Mouse (Mus musculus): ENCODE results near the gene Slc22a12. TPM values are rescaled to one million over a fixed set of nuclear protein-coding genes. Genes with fewer than 3 reads are reported as not detected.

The Slc22a12 gene
- polyA plus RNA-seq, 1 experiment from 2014 or later = not detected

DNA sequence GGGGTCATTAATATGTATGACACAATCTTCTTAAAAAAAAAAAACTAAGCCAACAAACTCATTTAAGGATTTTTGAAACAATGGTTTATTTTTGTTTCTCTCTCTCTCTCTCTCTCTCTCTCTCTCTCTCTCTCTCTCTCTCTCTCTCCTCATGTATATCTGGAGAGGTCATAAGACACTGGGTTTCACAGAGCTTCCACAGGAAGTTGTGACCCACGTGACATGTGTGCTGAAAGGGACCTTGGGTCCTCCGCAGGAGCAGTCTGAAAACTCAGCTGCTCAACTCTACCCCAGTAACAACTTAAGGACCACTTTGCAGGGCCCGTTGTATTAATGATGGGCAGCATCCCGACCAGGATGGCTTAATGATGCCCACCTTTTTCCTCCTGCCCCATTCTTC lies 8.4 kb upstream of the Slc22a12 start:
- 62% methylated on average over 4 of the region's 4 CpGs for WGBS
- H3K4me3 ChIP-seq = no peak overlapping the region
- DNase-seq (ENCODE audit: low spot score) = no peak
- H3K36me3 ChIP-seq = no peaks in the 10 kb centered on the region
- H3K9me3 ChIP-seq = no peaks in the 10 kb centered on the region
- no peak overlapping the region for H3K27ac ChIP-seq
- H3K4me1 ChIP-seq = 0 out of 2 replicates have a peak, but pooled peaks cover 15% of the 10 kb centered on the region
- H3K27me3 ChIP-seq (ENCODE audit: insufficient read depth, poor library complexity, severe bottlenecking) = peaks cover 9% of the 10 kb centered on the region

DNA sequence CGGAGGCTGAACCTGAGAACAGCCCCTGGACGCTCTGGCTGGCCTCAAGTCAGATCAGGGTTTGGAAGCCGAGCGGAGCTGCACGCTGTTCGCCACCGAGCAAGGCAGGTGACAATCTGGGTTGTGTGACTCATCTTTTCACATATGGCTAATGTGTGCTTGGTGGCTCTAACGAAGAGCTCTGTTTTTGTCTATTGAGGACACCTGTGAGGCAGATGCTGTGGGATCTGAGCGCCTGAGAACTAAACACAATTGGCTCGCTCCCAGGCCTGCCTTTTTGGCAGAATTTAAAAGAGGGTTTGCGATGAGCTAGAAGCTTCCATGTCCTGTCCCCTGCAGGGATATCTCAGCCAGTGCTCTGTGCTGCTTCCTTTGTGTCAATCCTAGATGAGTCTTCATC lies 6.7 kb upstream of the Slc22a12 start:
- Histone ChIP-seq H3K36me3 (no peaks in the 10 kb centered on the region), H3K4me1 (0 out of 2 replicates have a peak, but pooled peaks cover 15% of the 10 kb centered on the region), H3K9me3 (no peaks in the 10 kb centered on the region), H3K4me3 (no peak overlapping the region), H3K27me3 (ENCODE audit: insufficient read depth, poor library complexity, severe bottlenecking) (peaks cover 16% of the 10 kb centered on the region), H3K27ac (no peak overlapping the region)
- 77% methylated on average over 11 of the region's 11 CpGs for WGBS
- no peak for DNase-seq (ENCODE audit: low spot score)

DNA sequence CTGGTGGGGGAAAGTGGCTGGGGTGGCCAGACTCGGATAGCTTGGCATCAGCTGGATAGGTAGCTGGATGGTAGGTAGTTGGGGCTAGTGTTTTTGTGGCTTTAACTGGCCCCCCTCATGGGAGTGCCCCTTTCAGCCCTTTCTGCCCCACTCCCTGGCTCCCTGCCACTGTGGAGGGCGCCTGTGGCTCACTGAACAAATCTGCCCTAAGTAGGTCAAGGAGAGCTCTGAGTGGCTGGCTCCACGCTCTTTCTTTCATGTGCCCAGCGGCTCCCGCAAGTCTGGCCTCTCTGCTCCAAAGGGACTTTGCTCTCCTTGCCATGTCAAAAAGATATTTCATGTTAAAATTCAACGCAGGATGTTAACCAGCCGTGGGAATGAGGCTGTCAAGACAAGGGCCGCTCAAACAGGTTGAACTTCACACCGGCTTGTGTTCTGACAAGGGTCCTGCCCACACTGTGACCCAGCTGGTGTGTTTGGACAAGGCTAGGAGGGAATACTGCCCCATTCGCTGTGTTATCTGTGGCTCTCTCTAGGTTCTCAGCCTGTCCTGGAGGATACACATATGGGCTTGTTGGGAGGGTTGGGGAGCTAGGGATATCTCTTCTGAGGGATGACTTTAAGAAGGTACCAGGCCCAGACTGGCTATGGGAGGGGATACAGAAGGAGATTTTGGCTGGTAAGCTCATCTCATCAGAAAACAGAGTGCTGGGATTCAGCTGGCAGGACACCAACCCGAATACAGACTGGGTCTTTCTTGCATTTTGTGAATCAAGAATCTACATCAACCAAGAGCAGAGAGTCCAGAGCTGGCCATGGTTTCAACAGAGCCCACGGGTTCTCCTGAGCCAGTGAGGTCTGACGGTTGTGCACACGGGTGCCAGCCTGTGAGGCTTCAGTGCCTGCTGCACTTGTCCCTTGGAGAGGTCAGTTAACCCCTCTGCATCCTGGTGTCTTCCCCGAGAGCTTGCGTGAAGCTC lies 5.9 kb upstream of the Slc22a12 start:
- Histone ChIP-seq H3K4me1 (0 out of 2 replicates have a peak, but pooled peaks cover 7% of the 10 kb centered on the region), H3K4me3 (no peak overlapping the region), H3K9me3 (no peaks in the 10 kb centered on the region), H3K36me3 (no peaks in the 10 kb centered on the region), H3K27ac (no peak overlapping the region), H3K27me3 (ENCODE audit: insufficient read depth, poor library complexity, severe bottlenecking) (peaks cover 16% of the 10 kb centered on the region)
- WGBS = 68% methylated on average over 16 of the region's 16 CpGs
- no peak for DNase-seq (ENCODE audit: low spot score)

DNA sequence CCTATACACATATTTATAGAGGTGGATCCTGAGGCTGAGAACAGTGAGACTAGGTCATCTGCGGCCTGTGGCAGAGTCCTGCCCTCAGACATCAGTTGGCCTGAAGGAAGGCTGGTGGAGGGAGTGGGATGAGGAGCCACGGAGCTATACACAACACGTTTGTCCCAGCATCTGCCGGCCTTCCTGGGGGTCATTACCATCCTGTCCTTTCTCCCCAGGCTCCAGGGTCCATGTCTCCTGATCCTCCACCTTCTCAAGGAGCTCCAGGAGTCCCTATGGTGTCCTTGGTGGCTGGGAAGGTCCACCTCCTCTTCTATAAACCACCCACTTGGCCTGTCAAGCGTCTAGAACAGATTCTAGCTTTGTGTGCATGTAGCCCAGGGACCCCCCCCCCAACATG lies 5.0 kb upstream of the Slc22a12 start:
- Histone ChIP-seq H3K36me3 (no peaks in the 10 kb centered on the region), H3K4me3 (no peak overlapping the region), H3K4me1 (0 out of 2 replicates have a peak, but pooled peaks cover 6% of the 10 kb centered on the region), H3K9me3 (no peaks in the 10 kb centered on the region), H3K27ac (no peak overlapping the region), H3K27me3 (ENCODE audit: insufficient read depth, poor library complexity, severe bottlenecking) (peaks cover 16% of the 10 kb centered on the region)
- no peak for DNase-seq (ENCODE audit: low spot score)
- WGBS = 75% methylated on average over 5 of the region's 5 CpGs

DNA sequence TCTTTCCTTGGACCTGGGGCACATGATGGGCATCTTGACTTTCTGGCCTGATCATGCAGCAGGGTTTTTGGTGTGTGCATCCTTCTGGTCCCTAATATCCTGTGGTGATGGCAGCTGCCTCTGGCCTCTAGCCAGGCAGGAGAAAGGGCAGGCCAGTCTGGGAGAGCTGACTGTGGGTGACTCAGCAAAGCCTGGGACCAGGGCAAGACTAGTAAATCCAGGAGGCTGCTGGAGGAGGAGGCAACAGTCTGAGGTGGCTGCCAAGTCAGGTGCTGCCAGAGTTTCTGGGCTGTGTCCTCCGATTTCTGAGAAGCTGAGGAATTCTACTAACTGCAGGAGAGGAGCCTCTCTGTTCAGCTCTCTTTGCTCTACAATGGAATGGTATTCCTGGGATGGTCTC lies 3.3 kb upstream of the Slc22a12 start:
- Histone ChIP-seq H3K4me3 (no peak overlapping the region), H3K9me3 (no peaks in the 10 kb centered on the region), H3K27ac (no peak overlapping the region), H3K36me3 (no peaks in the 10 kb centered on the region), H3K4me1 (peaks cover 6% of the 10 kb centered on the region; the same call in 1 of the 2 replicates), H3K27me3 (ENCODE audit: insufficient read depth, poor library complexity, severe bottlenecking) (peaks cover 28% of the 10 kb centered on the region)
- WGBS = 76% methylated on average over 1 of the region's 1 CpGs
- no peak for DNase-seq (ENCODE audit: low spot score)

DNA sequence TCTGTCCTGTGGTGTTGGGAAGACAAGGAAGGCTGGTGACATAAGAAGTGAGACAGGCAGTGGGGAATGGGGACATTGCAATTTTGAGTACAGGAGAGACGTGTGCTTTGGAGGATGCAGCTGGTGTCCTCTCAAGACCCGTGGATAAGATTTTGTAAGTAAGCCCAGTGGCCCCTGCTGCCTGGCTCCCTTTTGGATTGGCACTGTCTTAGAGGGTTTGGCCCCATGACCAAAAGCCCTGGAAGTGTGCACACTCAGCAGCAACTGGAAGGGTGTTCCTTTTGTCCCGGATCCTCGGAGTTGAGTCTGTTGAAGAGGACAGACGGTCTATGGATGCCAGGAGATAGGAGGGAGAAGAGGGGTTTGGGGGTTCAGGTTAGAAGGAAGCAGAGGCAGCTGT lies 2.6 kb upstream of the Slc22a12 start:
- H3K4me3 ChIP-seq = no peak overlapping the region
- peaks cover 6% of the 10 kb centered on the region; the same call in 1 of the 2 replicates for H3K4me1 ChIP-seq
- H3K36me3 ChIP-seq = no peaks in the 10 kb centered on the region
- no peak for DNase-seq (ENCODE audit: low spot score)
- WGBS = 81% methylated on average over 5 of the region's 5 CpGs
- H3K27me3 ChIP-seq (ENCODE audit: insufficient read depth, poor library complexity, severe bottlenecking) = peaks cover 32% of the 10 kb centered on the region
- H3K27ac ChIP-seq = no peak overlapping the region
- H3K9me3 ChIP-seq = no peaks in the 10 kb centered on the region

DNA sequence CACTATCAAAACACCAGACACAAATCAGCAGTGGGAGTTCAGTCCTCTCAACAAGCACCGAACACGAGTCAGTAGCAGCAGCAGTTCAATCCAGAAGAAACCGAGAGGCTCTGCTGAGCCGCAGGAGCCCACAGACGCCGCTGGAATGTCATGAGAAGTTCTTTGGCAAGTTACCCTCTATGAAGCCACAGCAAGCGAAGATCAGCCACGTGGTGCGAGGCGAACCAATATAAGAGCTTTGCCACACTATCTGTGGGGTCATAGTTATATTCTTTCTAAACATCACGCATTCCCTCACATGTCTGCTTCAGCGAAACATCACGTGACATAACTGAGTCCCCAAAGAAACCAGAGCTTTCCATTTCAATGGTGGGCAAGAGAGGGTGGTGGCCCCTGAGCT lies 1.9 kb upstream of the Slc22a12 start:
- WGBS = 78% methylated on average over 13 of the region's 13 CpGs
- H3K27ac ChIP-seq = no peak overlapping the region
- no peak overlapping the region for H3K4me3 ChIP-seq
- H3K4me1 ChIP-seq = peaks cover 6% of the 10 kb centered on the region; the same call in 1 of the 2 replicates
- H3K36me3 ChIP-seq = no peaks in the 10 kb centered on the region
- H3K27me3 ChIP-seq (ENCODE audit: insufficient read depth, poor library complexity, severe bottlenecking) = peaks cover 40% of the 10 kb centered on the region
- no peak for DNase-seq (ENCODE audit: low spot score)
- no peaks in the 10 kb centered on the region for H3K9me3 ChIP-seq

DNA sequence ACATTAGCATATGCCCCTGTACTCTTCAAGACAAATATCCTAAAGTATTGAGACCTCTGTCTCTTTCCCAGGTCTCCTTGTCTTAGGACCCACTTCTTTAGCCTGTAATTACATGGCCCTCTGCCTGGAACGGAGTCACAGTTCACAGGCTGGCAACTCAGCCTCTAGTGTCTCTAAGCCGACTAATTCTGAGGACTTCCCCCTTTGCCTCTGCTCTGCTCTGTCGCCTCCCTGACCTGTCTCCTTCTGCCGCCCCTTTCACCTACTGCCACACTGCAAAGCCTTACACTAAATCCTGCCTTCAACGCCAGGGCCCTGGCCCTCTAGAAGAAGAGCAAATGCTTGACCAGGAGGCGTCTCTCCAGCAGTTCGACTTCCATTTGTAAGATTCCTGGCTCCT lies 686 bp upstream of the Slc22a12 start:
- Histone ChIP-seq H3K27me3 (ENCODE audit: insufficient read depth, poor library complexity, severe bottlenecking) (peaks cover 52% of the 10 kb centered on the region), H3K4me1 (peaks cover 5% of the 10 kb centered on the region; the same call in 1 of the 2 replicates), H3K27ac (no peak overlapping the region), H3K9me3 (no peaks in the 10 kb centered on the region), H3K4me3 (no peak overlapping the region), H3K36me3 (no peaks in the 10 kb centered on the region)
- 56% methylated on average over 7 of the region's 7 CpGs for WGBS
- no peak for DNase-seq (ENCODE audit: low spot score)

DNA sequence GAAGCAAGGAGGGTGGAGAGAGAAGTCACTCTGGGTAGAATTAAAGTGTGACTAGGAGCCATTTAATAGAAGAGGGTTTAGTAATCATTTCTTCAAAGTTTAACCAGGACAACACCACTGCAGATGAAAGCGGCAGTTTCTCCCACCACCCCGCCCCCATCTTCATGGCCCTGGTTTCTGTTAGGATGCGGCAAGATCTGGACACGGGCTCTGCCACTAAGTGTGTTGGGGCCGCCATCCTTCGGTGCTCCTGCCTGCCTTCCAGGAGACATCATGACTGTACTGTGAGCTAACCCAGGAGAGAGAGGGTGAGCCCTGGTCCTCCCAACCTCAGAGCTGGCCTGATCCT lies 177 bp upstream of the Slc22a12 start:
- 84% methylated on average over 6 of the region's 6 CpGs for WGBS

DNA sequence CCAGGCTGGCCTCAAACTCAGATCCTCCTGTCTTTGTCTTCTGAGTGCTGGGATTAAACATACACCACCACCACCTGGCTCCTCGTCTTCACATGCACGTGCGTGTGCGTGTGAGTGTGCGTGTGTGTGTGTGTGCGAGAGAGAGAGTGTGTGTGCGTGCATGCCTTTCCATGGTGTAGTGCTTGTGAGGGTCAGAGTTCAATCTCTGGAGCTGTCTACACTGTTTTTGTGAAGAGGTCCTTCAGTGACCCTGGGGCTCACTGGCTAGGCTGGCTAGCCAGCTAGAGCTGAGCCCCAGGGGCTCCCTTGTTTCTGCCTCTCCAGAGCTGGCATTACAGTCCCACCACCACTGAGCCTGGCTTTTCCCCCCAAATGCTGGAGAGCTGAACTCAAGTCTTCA lies 1.3 kb downstream of the Slc22a12 start:
- H3K9me3 ChIP-seq = no peaks in the 10 kb centered on the region
- no peak for DNase-seq (ENCODE audit: low spot score)
- peaks cover 60% of the 10 kb centered on the region; the same call in 1 of the 2 replicates for H3K27me3 ChIP-seq (ENCODE audit: insufficient read depth, poor library complexity, severe bottlenecking)
- no peak overlapping the region for H3K27ac ChIP-seq
- no peaks in the 10 kb centered on the region; the same call in 1 of the 2 replicates for H3K4me1 ChIP-seq
- no peaks in the 10 kb centered on the region for H3K36me3 ChIP-seq
- 85% methylated on average over 7 of the region's 7 CpGs for WGBS
- H3K4me3 ChIP-seq = no peak overlapping the region

More for the DNA sequence above, 177 bp upstream of the Slc22a12 start:
- Histone ChIP-seq H3K36me3 (no peaks in the 10 kb centered on the region), H3K27ac (no peak overlapping the region), H3K27me3 (ENCODE audit: insufficient read depth, poor library complexity, severe bottlenecking) (peaks cover 52% of the 10 kb centered on the region), H3K9me3 (no peaks in the 10 kb centered on the region), H3K4me1 (no peaks in the 10 kb centered on the region; the same call in 1 of the 2 replicates), H3K4me3 (no peak overlapping the region)
- no peak for DNase-seq (ENCODE audit: low spot score)

DNA sequence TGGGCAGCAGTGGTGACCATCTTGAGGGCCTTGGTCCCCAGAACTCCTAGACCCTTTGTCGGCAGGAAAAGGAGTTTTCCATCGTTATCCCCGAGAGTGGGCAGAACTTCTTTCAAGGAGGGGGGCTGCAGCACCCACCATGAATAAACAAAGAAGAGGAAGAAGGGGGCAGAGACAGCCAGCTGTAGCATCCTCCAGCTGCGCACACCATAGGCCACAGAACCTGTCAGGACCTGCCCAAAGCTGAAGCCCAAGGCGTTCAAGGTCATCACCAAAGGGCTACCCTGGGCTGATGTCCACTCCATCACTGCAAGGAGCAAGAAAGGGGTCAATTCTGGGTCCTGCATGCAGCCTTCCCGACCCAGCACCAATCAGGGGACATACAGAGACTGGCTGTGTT lies 2.6 kb downstream of the Slc22a12 start:
- no peak overlapping the region for H3K4me3 ChIP-seq
- no peaks in the 10 kb centered on the region for H3K9me3 ChIP-seq
- H3K36me3 ChIP-seq = no peaks in the 10 kb centered on the region
- no peak for DNase-seq (ENCODE audit: low spot score)
- H3K27ac ChIP-seq = no peak overlapping the region
- no peaks in the 10 kb centered on the region; the same call in 1 of the 2 replicates for H3K4me1 ChIP-seq
- peaks cover 67% of the 10 kb centered on the region for H3K27me3 ChIP-seq (ENCODE audit: insufficient read depth, poor library complexity, severe bottlenecking)
- 70% methylated on average over 6 of the region's 6 CpGs for WGBS

DNA sequence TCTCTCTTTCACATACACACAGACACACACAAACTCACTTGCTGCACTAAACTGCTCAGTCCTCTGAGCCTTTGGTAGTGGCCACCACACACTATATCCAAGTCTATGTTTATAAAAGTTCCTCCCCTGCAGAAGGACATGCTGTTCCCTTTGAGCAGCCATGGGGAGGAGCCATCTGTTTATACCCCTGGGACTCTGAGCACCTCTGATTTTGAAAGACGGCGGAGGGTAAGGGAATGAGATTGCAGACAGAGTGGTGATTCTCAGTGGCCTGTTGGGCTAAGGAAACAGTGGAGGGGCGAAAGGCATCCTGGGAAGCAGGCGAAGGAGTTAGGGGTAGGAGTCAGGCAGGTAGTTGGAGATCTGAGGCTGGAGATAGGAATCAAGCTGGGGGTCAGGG lies 3.2 kb downstream of the Slc22a12 start:
- Histone ChIP-seq H3K4me3 (no peak overlapping the region), H3K36me3 (no peaks in the 10 kb centered on the region), H3K27me3 (ENCODE audit: insufficient read depth, poor library complexity, severe bottlenecking) (peaks cover 73% of the 10 kb centered on the region), H3K4me1 (no peaks in the 10 kb centered on the region; the same call in 1 of the 2 replicates), H3K9me3 (no peaks in the 10 kb centered on the region), H3K27ac (no peak overlapping the region)
- no peak for DNase-seq (ENCODE audit: low spot score)
- WGBS = 72% methylated on average over 4 of the region's 4 CpGs

DNA sequence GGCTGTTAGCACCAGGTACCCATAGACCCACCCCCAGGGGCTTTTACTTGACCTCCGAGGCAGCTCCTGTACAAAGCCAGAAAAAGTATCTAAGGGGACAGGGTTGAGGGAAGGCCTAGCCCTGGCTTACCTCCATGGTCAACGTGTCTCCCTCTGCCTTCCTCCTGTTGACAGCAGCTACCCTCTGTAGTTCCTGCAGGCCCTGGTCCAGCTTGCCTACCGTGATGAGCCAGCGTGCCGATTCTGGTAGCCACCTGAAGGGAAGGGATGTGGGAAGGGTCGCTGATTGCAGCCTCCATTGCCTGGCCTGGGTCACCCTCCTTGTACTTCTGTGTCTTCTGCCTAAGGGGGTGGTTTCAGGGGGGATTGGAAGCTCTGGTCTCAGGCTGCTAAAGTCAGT lies 4.3 kb downstream of the Slc22a12 start:
- Histone ChIP-seq H3K27me3 (ENCODE audit: insufficient read depth, poor library complexity, severe bottlenecking) (peaks cover 83% of the 10 kb centered on the region), H3K9me3 (no peaks in the 10 kb centered on the region), H3K4me3 (no peak overlapping the region), H3K4me1 (no peaks in the 10 kb centered on the region; the same call in 1 of the 2 replicates), H3K36me3 (no peaks in the 10 kb centered on the region), H3K27ac (no peak overlapping the region)
- no peak for DNase-seq (ENCODE audit: low spot score)
- 81% methylated on average over 6 of the region's 6 CpGs for WGBS

Measured in heart, embryonic 10.5 days (tissue).